Mouse (Mus musculus) heart, adult 2 months (tissue): ENCODE measurements around the gene Exoc2. TPM values are rescaled to one million over a fixed set of nuclear protein-coding genes. Genes with fewer than 3 reads are reported as not detected.

Experiments
- DNase-seq, 2 experiments: peaks; one replicate each; pipeline ENCODE4 v3.0.0; 2021
- H3K27ac ChIP-seq: fragments of 200-600 bp; 2 replicates; pipeline ENCODE4 v1.8.1; 2022
- H3K27me3 ChIP-seq: fragments of 200-500 bp; 2 replicates; pipeline ENCODE4 v1.6.1; 2012; ENCODE audit warnings: mild to moderate bottlenecking, low read length, inconsistent platforms, mixed read lengths; ENCODE audit not compliant: control insufficient read depth, insufficient read depth
- H3K36me3 ChIP-seq: fragments of 200-500 bp; 2 replicates; pipeline ENCODE4 v1.6.1; 2012; ENCODE audit warnings: low read length, inconsistent platforms; ENCODE audit not compliant: control insufficient read depth, insufficient read depth
- H3K4me1 ChIP-seq: fragments of 200-500 bp; 2 replicates; pipeline ENCODE4 v1.6.1; 2011; ENCODE audit warnings: low read length; ENCODE audit not compliant: control insufficient read depth, insufficient read depth
- H3K4me3 ChIP-seq: fragments of 200-600 bp; 2 replicates; pipeline ENCODE4 v1.8.1; 2022
- H3K79me2 ChIP-seq: fragments of 200-500 bp; replicated peaks from 2 replicates; pipeline ENCODE4 v1.6.1; 2012; ENCODE audit warnings: mild to moderate bottlenecking, inconsistent platforms, low read length, moderate library complexity, mixed read lengths; ENCODE audit not compliant: control insufficient read depth, insufficient read depth
- H3K9ac ChIP-seq: fragments of 200-500 bp; 2 replicates; pipeline ENCODE4 v1.6.1; 2012; ENCODE audit warnings: low read depth, mild to moderate bottlenecking, control low read depth, inconsistent platforms, low read length, mixed read lengths
- CTCF ChIP-seq: fragments of 200-600 bp; IDR thresholded peaks from 2 replicates; pipeline ENCODE4 v1.8.1; 2022; ENCODE audit warnings: antibody characterized with exemption, mild to moderate bottlenecking, moderate library complexity
- EP300 ChIP-seq: fragments of 200-500 bp; IDR thresholded peaks from 2 replicates; pipeline ENCODE4 v1.6.1; 2011; ENCODE audit warnings: low read depth, low read length, control low read depth; ENCODE audit not compliant: insufficient read depth
- POLR2A ChIP-seq: fragments of 200-500 bp; IDR thresholded peaks from 2 replicates; pipeline ENCODE4 v1.6.1; 2011; ENCODE audit warnings: mild to moderate bottlenecking, low read depth, low read length, control low read depth; ENCODE audit not compliant: insufficient read depth
- WGBS: fragments of 180-500 bp; shearing (Covaris S2); methylation state at CpG from one replicate; pipeline ENCODE4 v1.1.7; 2018; 5-methylcytosine and 5-hydroxymethylcytosine counted together
- intact Hi-C: fragments of 180-260 bp; cut with DNase I; formaldehyde crosslinking; loops from one replicate; pipeline ENCODE4 v1.15.1; 2025
- polyA plus RNA-seq: library from polyadenylated mRNA; depleted of rRNA; stranded (reverse); fragments of >200 nt; gene quantifications from 2 replicates; pipeline ENCODE4 v1.2.3, GENCODE M21; 2012
- total RNA-seq, 2 experiments: library from RNA; stranded (reverse); gene quantifications; 2 replicates each; pipeline ENCODE4 v1.2.3; 2021

Exoc2 gene
- total and polyA plus RNA-seq, 3 experiments: 6.4 to 14.7 (median 14.3) TPM

- no peaks in the 10 kb centered on the region for H3K79me2 ChIP-seq
- intact Hi-C loops: no loop called here
- 96% methylated on average over 6 of the region's 6 CpGs for WGBS
- H3K27me3 ChIP-seq: no peaks in the 10 kb centered on the region
- no peak overlapping the region for H3K4me3 ChIP-seq
- H3K27ac ChIP-seq: no peak overlapping the region
- DNase-seq: no peak
- TF ChIP-seq EP300 (no peak), CTCF (no peak), POLR2A (no peak)
- H3K4me1 ChIP-seq: no peaks in the 10 kb centered on the region
- H3K9ac ChIP-seq: no peak overlapping the region
- no peaks in the 10 kb centered on the region for H3K36me3 ChIP-seq
These were observed 49.6 kb downstream of the Exoc2 start for GRCm38 (mm10) chr13:30924269-30924668.

- intact Hi-C loops: no loop called here
- no peak for DNase-seq
- Histone ChIP-seq H3K79me2 (no peaks in the 10 kb centered on the region), H3K36me3 (no peaks in the 10 kb centered on the region), H3K27me3 (no peaks in the 10 kb centered on the region), H3K9ac (no peak overlapping the region), H3K4me1 (no peaks in the 10 kb centered on the region), H3K27ac (no peak overlapping the region), H3K4me3 (no peak overlapping the region)
- 88% methylated on average over 4 of the region's 4 CpGs for WGBS
- TF ChIP-seq CTCF (no peak), EP300 (no peak), POLR2A (no peak)
These were observed 52.0 kb downstream of the Exoc2 start for GRCm38 (mm10) chr13:30921914-30922313.

DNA sequence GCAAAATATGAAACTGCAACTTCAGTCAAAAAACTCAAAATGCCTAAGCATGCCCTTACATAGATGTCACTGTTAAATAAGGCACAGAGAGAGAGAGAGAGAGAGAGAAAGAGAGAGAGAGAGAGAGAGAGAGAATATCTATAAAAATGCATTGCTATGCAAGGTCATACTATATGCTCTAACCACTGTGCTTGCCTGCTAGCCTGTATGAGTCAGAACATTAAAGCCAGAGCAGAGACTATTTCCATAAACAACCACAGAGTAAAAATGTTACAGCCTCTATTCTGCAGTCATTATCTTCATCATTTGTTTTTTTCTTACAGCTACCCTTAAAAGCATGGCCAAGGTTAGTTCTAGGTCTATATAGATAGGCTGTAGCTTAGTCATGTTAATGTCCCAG lies 60.1 kb downstream of the Exoc2 start:
- intact Hi-C loops: no loop called here

DNA sequence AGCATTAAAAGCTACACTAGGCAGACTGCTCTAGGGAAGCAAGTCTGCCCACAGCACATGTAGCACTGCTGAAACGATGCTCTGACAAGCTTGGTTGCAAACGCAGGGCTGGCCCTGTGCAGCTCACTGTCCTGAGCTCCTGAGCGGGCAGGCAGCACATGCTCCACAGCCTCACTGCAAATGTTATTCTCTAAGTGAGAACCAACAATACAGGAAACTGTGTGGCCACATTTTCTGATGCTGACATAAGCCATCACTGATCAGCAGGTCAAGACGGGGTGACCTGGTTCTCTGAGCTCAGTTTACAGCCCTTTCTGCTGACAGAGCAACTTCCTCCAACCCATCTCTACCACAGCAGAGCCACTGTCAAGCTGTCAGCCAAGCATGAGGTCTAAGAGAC lies 60.9 kb downstream of the Exoc2 start:
- no peaks in the 10 kb centered on the region for H3K79me2 ChIP-seq
- no peak overlapping the region for H3K27ac ChIP-seq
- H3K4me3 ChIP-seq: no peak overlapping the region
- H3K27me3 ChIP-seq: no peaks in the 10 kb centered on the region
- intact Hi-C loops: no loop called here
- TF ChIP-seq EP300 (no peak), CTCF (no peak), POLR2A (no peak)
- no peak overlapping the region for H3K9ac ChIP-seq
- no peaks in the 10 kb centered on the region for H3K36me3 ChIP-seq
- 36% methylated on average over 4 of the region's 4 CpGs for WGBS
- no peak for DNase-seq
- no peaks in the 10 kb centered on the region for H3K4me1 ChIP-seq

More for the DNA sequence above, 60.1 kb downstream of the Exoc2 start:
- Histone ChIP-seq H3K27ac (no peak overlapping the region), H3K4me1 (no peaks in the 10 kb centered on the region), H3K9ac (no peak overlapping the region), H3K27me3 (no peaks in the 10 kb centered on the region), H3K79me2 (no peaks in the 10 kb centered on the region), H3K36me3 (no peaks in the 10 kb centered on the region), H3K4me3 (no peak overlapping the region)
- no peak for DNase-seq
- no peak for TF ChIP-seq POLR2A
- TF ChIP-seq EP300: no peak
- TF ChIP-seq CTCF: no peak

GRCm38 (mm10) chr13:30911931-30912625 lies 61.8 kb downstream of the Exoc2 start:
- intact Hi-C loops: no loop called here
- Histone ChIP-seq H3K27ac (no peak overlapping the region), H3K27me3 (no peaks in the 10 kb centered on the region), H3K9ac (no peak overlapping the region), H3K36me3 (no peaks in the 10 kb centered on the region), H3K4me1 (no peaks in the 10 kb centered on the region), H3K4me3 (no peak overlapping the region), H3K79me2 (no peaks in the 10 kb centered on the region)
- TF ChIP-seq EP300 (no peak), CTCF (no peak), POLR2A (no peak)
- DNase-seq: no peak
- WGBS: 66% methylated on average over 5 of the region's 5 CpGs

DNA sequence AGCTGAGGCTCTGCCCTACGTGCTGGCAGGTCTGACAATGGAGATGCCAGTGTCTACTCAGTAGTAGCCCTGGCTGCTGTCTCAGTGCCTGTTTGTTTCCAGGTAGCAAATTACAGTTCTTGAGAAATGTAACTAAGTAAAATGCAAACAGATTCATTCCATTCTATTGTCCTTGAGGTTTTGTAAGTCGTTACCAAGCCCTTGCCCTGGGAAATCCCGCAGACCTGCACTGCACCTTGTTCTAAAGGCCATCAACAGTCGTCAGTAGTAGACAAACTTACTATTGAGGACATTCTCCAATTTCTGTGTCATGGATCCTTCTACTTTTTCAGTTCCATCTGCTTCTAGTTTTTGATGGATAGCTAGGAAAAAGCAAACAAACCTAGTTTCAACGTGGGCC lies 63.0 kb downstream of the Exoc2 start:
- no peaks in the 10 kb centered on the region for H3K27me3 ChIP-seq
- intact Hi-C loops: no loop called here
- no peak overlapping the region for H3K27ac ChIP-seq
- DNase-seq: no peak
- H3K4me3 ChIP-seq: no peak overlapping the region
- 91% methylated on average over 5 of the region's 5 CpGs for WGBS
- no peaks in the 10 kb centered on the region for H3K4me1 ChIP-seq
- H3K9ac ChIP-seq: no peak overlapping the region
- no peak for TF ChIP-seq EP300
- no peak for TF ChIP-seq POLR2A
- TF ChIP-seq CTCF: no peak
- no peaks in the 10 kb centered on the region for H3K36me3 ChIP-seq
- no peaks in the 10 kb centered on the region for H3K79me2 ChIP-seq
